ENCODE assay signal across 8 mouse cellular contexts in the genomic region with DNA sequence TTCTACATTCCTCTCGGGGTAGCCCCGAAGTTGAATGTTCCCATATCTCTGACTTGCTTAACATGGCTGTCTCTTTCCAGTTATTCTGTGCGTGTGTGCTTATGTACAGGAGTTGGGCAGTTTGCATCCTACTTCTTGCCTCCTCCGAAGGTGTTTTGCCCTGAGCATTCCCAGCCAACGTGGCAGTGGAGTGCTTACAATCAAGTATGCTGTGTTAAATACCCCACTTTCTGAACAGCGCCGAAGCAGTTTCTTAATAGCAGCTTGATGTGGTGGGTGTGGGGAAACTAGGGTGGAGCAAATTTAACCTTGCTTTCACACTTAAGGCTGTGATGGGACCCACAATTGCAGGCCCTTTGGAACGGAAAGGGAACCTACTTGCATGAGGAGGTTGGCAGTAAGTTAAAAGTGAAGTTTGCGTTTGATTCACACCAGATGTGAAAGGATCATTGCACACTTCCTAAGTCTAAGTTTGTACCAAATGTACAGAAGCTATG. TPM values are rescaled to one million over a fixed set of nuclear protein-coding genes. Genes with fewer than 3 reads are reported as not detected.
DNase-seq lines count a peak whose midpoint lies in the region; ATAC-seq and TF ChIP-seq lines count a peak whose summit lies in the region.

No protein-coding gene starts in this region.

- no peak for ATAC-seq in intestine, postnatal 0 days

- H3K4me2 ChIP-seq in intestine, postnatal 0 days (replicated peaks; ENCODE audit: low read depth) = peak overlapping the region; percentile 91

- peaks cover 40% of the 10 kb centered on the region for H3K4me1 ChIP-seq in embryonic facial prominence, embryonic 10.5 days
- peaks cover 12% of the 10 kb centered on the region; the same call in 1 of the 2 replicates for H3K4me1 ChIP-seq in intestine, postnatal 0 days (replicated peaks; ENCODE audit: control insufficient read depth, insufficient read depth, low read length)

- 22% methylated on average over 9 of the region's 9 CpGs for WGBS in embryonic facial prominence, embryonic 10.5 days
- 19% methylated on average over 9 of the region's 9 CpGs for WGBS in intestine, postnatal 0 days

- no peak overlapping the region for H3K9ac ChIP-seq in intestine, postnatal 0 days (ENCODE audit: low read depth, low read length)

- H3K9me3 ChIP-seq in embryonic facial prominence, embryonic 10.5 days = no peaks in the 10 kb centered on the region
- H3K9me3 ChIP-seq in intestine, postnatal 0 days (ENCODE audit: control insufficient read depth) = no peaks in the 10 kb centered on the region

- TF ChIP-seq CTCF in layer of hippocampus, adult 2 months (conservative IDR thresholded peaks at IDR 0.05) = no peak
- TF ChIP-seq CTCF in intestine, postnatal 0 days (IDR thresholded peaks at IDR 0.05; ENCODE audit: low read depth) = no peak

- no peak for DNase-seq in layer of hippocampus, adult 2 months (ENCODE audit: low spot score in 2 of 2)
- no peak for DNase-seq in layer of hippocampus, adult 11-12 months (ENCODE audit: low spot score)
- DNase-seq in embryonic facial prominence, embryonic 10.5 days (ENCODE audit: low spot score) = no peak
- DNase-seq in naive thymus-derived CD4-positive, alpha-beta T cell, adult 2 months (ENCODE audit: low read depth) = peak; percentile 59
- DNase-seq in right cerebral cortex, postnatal 14 days = no peak
- no peak for DNase-seq in adipocyte (ENCODE audit: low spot score)
- DNase-seq in frontal cortex, postnatal 14 days (ENCODE audit: low spot score in 2 of 2) = no peak

- no peak overlapping the region for H3K27ac ChIP-seq in layer of hippocampus, adult 2 months
- peak overlapping the region; percentile 90 for H3K27ac ChIP-seq in embryonic facial prominence, embryonic 10.5 days (replicated peaks)
- no peak overlapping the region for H3K27ac ChIP-seq in intestine, postnatal 0 days (ENCODE audit: low read depth, low read length)

- H3K27me3 ChIP-seq in embryonic facial prominence, embryonic 10.5 days (replicated peaks; ENCODE audit: low read depth, poor library complexity, severe bottlenecking) = peaks cover 6% of the 10 kb centered on the region; the same call in 1 of the 2 replicates
- no peaks in the 10 kb centered on the region for H3K27me3 ChIP-seq in intestine, postnatal 0 days (replicated peaks; ENCODE audit: control insufficient read depth, insufficient read depth, low read length)

- no peaks in the 10 kb centered on the region for H3K36me3 ChIP-seq in embryonic facial prominence, embryonic 10.5 days (replicated peaks)
- H3K36me3 ChIP-seq in intestine, postnatal 0 days (ENCODE audit: control insufficient read depth, insufficient read depth) = no peaks in the 10 kb centered on the region

- H3K4me3 ChIP-seq in layer of hippocampus, adult 2 months = peak overlapping the region; percentile 83
- peak overlapping the region; percentile 93 for H3K4me3 ChIP-seq in embryonic facial prominence, embryonic 10.5 days
- peak overlapping the region; percentile 77 for H3K4me3 ChIP-seq in intestine, postnatal 0 days (ENCODE audit: low read depth, low read length)

RNA-seq across cellular contexts. Expression of a gene that starts 1.1 kb away (rescaled TPM):
- total RNA-seq in layer of hippocampus, adult 2 months (2021) = 1 to 10 TPM; 4.1 to 6.0 TPM
- 10.9 and 11.9 TPM in 2 replicates for polyA plus RNA-seq in embryonic facial prominence, embryonic 10.5 days (2016; fragmentation: Nextera tagmentation; extraction: Ambion mirVana)
- 5.5 and 7.4 TPM in 2 replicates for polyA plus RNA-seq in intestine, postnatal 0 days (2015; fragmentation: Nextera tagmentation; extraction: Ambion mirVana)

RNA-seq across cellular contexts. Expression of a gene that starts 27.8 kb away (rescaled TPM):
- total RNA-seq in layer of hippocampus, adult 2 months (2021) = 10 to 100 TPM; 83.3 to 85.7 TPM
- 84.2 and 96.8 TPM in 2 replicates for polyA plus RNA-seq in embryonic facial prominence, embryonic 10.5 days (2016; fragmentation: Nextera tagmentation; extraction: Ambion mirVana)
- polyA plus RNA-seq in intestine, postnatal 0 days (2015; fragmentation: Nextera tagmentation; extraction: Ambion mirVana) = 29.7 and 30.2 TPM in 2 replicates

RNA-seq across cellular contexts. Expression of a gene that starts 46.6 kb away (rescaled TPM):
- total RNA-seq in layer of hippocampus, adult 2 months (2021) = 10 to 100 TPM; 64.4 to 69.2 TPM
- 116 and 122 TPM in 2 replicates for polyA plus RNA-seq in embryonic facial prominence, embryonic 10.5 days (2016; fragmentation: Nextera tagmentation; extraction: Ambion mirVana)
- polyA plus RNA-seq in intestine, postnatal 0 days (2015; fragmentation: Nextera tagmentation; extraction: Ambion mirVana) = 130 and 144 TPM in 2 replicates
